Mouse (Mus musculus) Patski (cell line): Measurements from ENCODE around the gene Nsl1. TPM values are rescaled to one million over a fixed set of nuclear protein-coding genes. Genes with fewer than 3 reads are reported as not detected.
"Not testable (repeated sequence)": the region's sequence is repeated elsewhere in the genome, so short reads cannot be mapped to it uniquely, and the experiment has no call there.

Source experiments
- ATAC-seq: fragments of 100-300 bp; one replicate; pipeline ENCODE4 v1.8.0; 2021
- CTCF ChIA-PET: fragments of 350-600 bp; sonication (Branson Sonifier 250); formaldehyde crosslinking; loops from one replicate; lab custom pipeline; 2022; ENCODE audit warnings: inconsistent platforms; lab: Charles Lee
- POLR2A ChIA-PET: fragments of 350-600 bp; sonication (Branson Sonifier 250); formaldehyde crosslinking; loops from one replicate; lab custom pipeline; 2022; ENCODE audit warnings: antibody characterized with exemption, inconsistent platforms; lab: Charles Lee
- DNase-seq: peaks from one replicate; pipeline ENCODE4 v3.0.0-alpha.2; 2011; ENCODE audit warnings: low read depth, low spot score
- H3K27me3 ChIP-seq: fragments of 371-371 bp; one replicate; pipeline ENCODE4 v1.5.1; 2021
- CTCF ChIP-seq: fragments of 100-300 bp; IDR thresholded peaks from one replicate; pipeline ENCODE4 v1.5.1; 2021
- in situ Hi-C: fragments of 300-500 bp; cut with MboI; formaldehyde crosslinking; loops from 3 replicates; pipeline ENCODE4 v1.11.1; 2018; ENCODE audit warnings: low pct_unique_long_range_greater_than_20kb, mixed read lengths
- polyA plus RNA-seq: library from polyadenylated mRNA; unstranded; gene quantifications from one replicate; pipeline ENCODE4 v1.2.3, GENCODE M21; 2021

The Nsl1 gene
- polyA plus RNA-seq = 7.1 TPM

GRCm38 (mm10) chr1:191062781-191063485 lies at the start of gene Nsl1, which contains the start of gene Tatdn3:
Gene Nsl1, plus strand, starts transcription at chr1:191063012.
Gene Tatdn3, minus strand, starts transcription at chr1:191062932.
- DNase-seq (no peak), ATAC-seq (peak; percentile 87)
- in situ Hi-C loops = loop anchor here (5.0 kb wide), 2 partner anchors 56 to 121 kb away; no protein-coding TSS in a partner anchor
- TF ChIP-seq CTCF = no peak
- CTCF ChIA-PET = interaction anchor here (0.9 to 3.0 kb wide), 5 partner anchors 10 to 118 kb away, joined by 3 to 11 read pairs (median 4); no protein-coding TSS in a partner anchor
- H3K27me3 ChIP-seq = no peaks in the 10 kb centered on the region
- POLR2A ChIA-PET = interaction anchor here (0.7 to 2.2 kb wide), 4 partner anchors 14 to 118 kb away, joined by 3 to 5 read pairs (median 4); no protein-coding TSS in a partner anchor

GRCm38 (mm10) chr1:191014271-191014670 lies 48.5 kb upstream of the Nsl1 start:
- in situ Hi-C loops = no loop called here
- POLR2A ChIA-PET = no interaction called here
- H3K27me3 ChIP-seq = no peaks in the 10 kb centered on the region
- CTCF ChIA-PET = no interaction called here
- DNase-seq (no peak), ATAC-seq (no peak)
- no peak for TF ChIP-seq CTCF

GRCm38 (mm10) chr1:191019803-191020202 lies 43.0 kb upstream of the Nsl1 start:
- DNase-seq (no peak), ATAC-seq (no peak)
- H3K27me3 ChIP-seq = no peaks in the 10 kb centered on the region
- in situ Hi-C loops = no loop called here
- no peak for TF ChIP-seq CTCF
- POLR2A ChIA-PET = interaction anchor here (1.9 kb wide), 1 partner anchor 12 kb away, joined by 4 read pairs; no protein-coding TSS in a partner anchor
- CTCF ChIA-PET = interaction anchor here (1.0 kb wide), 1 partner anchor 13 kb away, joined by 3 read pairs; no protein-coding TSS in a partner anchor

GRCm38 (mm10) chr1:191020217-191020924 lies 42.4 kb upstream of the Nsl1 start:
- POLR2A ChIA-PET = no interaction called here
- no peaks in the 10 kb centered on the region for H3K27me3 ChIP-seq
- CTCF ChIA-PET = interaction anchor here (1.0 kb wide), 1 partner anchor 13 kb away, joined by 3 read pairs; no protein-coding TSS in a partner anchor
- no peak for TF ChIP-seq CTCF
- ATAC-seq (no peak), DNase-seq (no peak)
- in situ Hi-C loops = no loop called here

GRCm38 (mm10) chr1:191021016-191021415 lies 41.8 kb upstream of the Nsl1 start:
- POLR2A ChIA-PET = no interaction called here
- no peak for TF ChIP-seq CTCF
- ATAC-seq (no peak), DNase-seq (no peak)
- in situ Hi-C loops = no loop called here
- H3K27me3 ChIP-seq = no peaks in the 10 kb centered on the region
- CTCF ChIA-PET = interaction anchor here (1.0 kb wide), 1 partner anchor 35 kb away, joined by 3 read pairs; no protein-coding TSS in a partner anchor

GRCm38 (mm10) chr1:191023140-191023539 lies 39.7 kb upstream of the Nsl1 start:
- TF ChIP-seq CTCF = no peak
- ATAC-seq = no peak
- H3K27me3 ChIP-seq = no peaks in the 10 kb centered on the region
- ChIA-PET POLR2A (interaction anchor here (1.2 kb wide), 1 partner anchor 42 kb away, joined by 3 read pairs; no protein-coding TSS in a partner anchor), CTCF (interaction anchor here (0.8 kb wide), 1 partner anchor 15 kb away, joined by 3 read pairs; no protein-coding TSS in a partner anchor)
- in situ Hi-C loops = no loop called here
- DNase-seq = no peak

- in situ Hi-C loops, H3K27me3 ChIP-seq, ATAC-seq, DNase-seq: not testable (repeated sequence)
- POLR2A ChIA-PET = interaction anchor here (1.2 kb wide), 1 partner anchor 41 kb away, joined by 3 read pairs; no protein-coding TSS in a partner anchor
- CTCF ChIA-PET = interaction anchor here (0.8 kb wide), 1 partner anchor 16 kb away, joined by 3 read pairs; no protein-coding TSS in a partner anchor
These were observed 39.0 kb upstream of the Nsl1 start for GRCm38 (mm10) chr1:191023806-191024205.

GRCm38 (mm10) chr1:191025016-191026012 lies 37.5 kb upstream of the Nsl1 start:
- in situ Hi-C loops = no loop called here
- no peak for TF ChIP-seq CTCF
- ATAC-seq (peak; percentile 2), DNase-seq (no peak)
- H3K27me3 ChIP-seq = no peaks in the 10 kb centered on the region
- ChIA-PET CTCF (interaction anchor here (1.2 kb wide), 1 partner anchor 30 kb away, joined by 4 read pairs; no protein-coding TSS in a partner anchor), POLR2A (interaction anchor here (0.8 to 1.1 kb wide), 2 partner anchors 37 to 59 kb away, joined by 3 read pairs; no protein-coding TSS in a partner anchor)

- TF ChIP-seq CTCF = no peak
- ATAC-seq = peak; percentile 97
- H3K27me3 ChIP-seq = no peaks in the 10 kb centered on the region
- in situ Hi-C loops = no loop called here
- peak; percentile 95 for DNase-seq
- CTCF ChIA-PET = interaction anchor here (0.9 to 1.3 kb wide), 6 partner anchors 9 to 82 kb away, joined by 3 to 4 read pairs (median 4); partner anchors contain the start of gene Spata45
- POLR2A ChIA-PET = interaction anchor here (0.8 to 0.9 kb wide), 2 partner anchors 15 to 59 kb away, joined by 3 read pairs; no protein-coding TSS in a partner anchor
These were observed 36.6 kb upstream of the Nsl1 start, which contains the start of gene Flvcr1 for GRCm38 (mm10) chr1:191026021-191026713. Gene Flvcr1, minus strand, starts transcription at chr1:191026158.
